Mouse (Mus musculus) heart, postnatal 0 days (tissue): ENCODE measurements around the gene Slc16a3. TPM values are rescaled to one million over a fixed set of nuclear protein-coding genes. Genes with fewer than 3 reads are reported as not detected.

Experiments used
- ATAC-seq: fragments of 200-750 bp; cut with Nextera tagmentation; 2 replicates; pipeline ENCODE4 v1.8.0; 2017; ENCODE audit warnings: low read depth, moderate number of reproducible peaks, moderate library complexity; ENCODE audit not compliant: insufficient read depth
- DNase-seq: peaks from one replicate; pipeline ENCODE4 v3.0.0-alpha.2; 2016; ENCODE audit warnings: low spot score
- H3K27ac ChIP-seq: fragments of 300-500 bp; sonication (generic); 2 replicates; pipeline ENCODE4 v1.5.1; 2014; ENCODE audit warnings: low read depth, mild to moderate bottlenecking
- H3K27me3 ChIP-seq: fragments of 300-500 bp; sonication (generic); 2 replicates; pipeline ENCODE4 v1.6.1; 2014; ENCODE audit warnings: low read length, mixed read lengths; ENCODE audit not compliant: control insufficient read depth, insufficient read depth
- H3K36me3 ChIP-seq: fragments of 300-500 bp; sonication (generic); replicated peaks from 2 replicates; pipeline ENCODE4 v1.6.1; 2014; ENCODE audit warnings: low read length, mixed read lengths; ENCODE audit not compliant: control insufficient read depth, insufficient read depth
- H3K4me1 ChIP-seq: fragments of 300-500 bp; sonication (generic); 2 replicates; pipeline ENCODE4 v1.6.1; 2014; ENCODE audit warnings: antibody characterized with exemption; ENCODE audit not compliant: control insufficient read depth, insufficient read depth
- H3K4me2 ChIP-seq: fragments of 300-500 bp; sonication (generic); 2 replicates; pipeline ENCODE4 v1.6.1; 2014; ENCODE audit warnings: low read depth, mild to moderate bottlenecking, low read length, moderate library complexity
- H3K4me3 ChIP-seq: fragments of 300-500 bp; sonication (generic); 2 replicates; pipeline ENCODE4 v1.5.1; 2014; ENCODE audit warnings: low read depth, low read length
- H3K9ac ChIP-seq: fragments of 300-500 bp; sonication (generic); replicated peaks from 2 replicates; pipeline ENCODE4 v1.6.1; 2014; ENCODE audit warnings: low read depth, low read length, mixed read lengths
- H3K9me3 ChIP-seq: fragments of 300-500 bp; sonication (generic); replicated peaks from 2 replicates; pipeline ENCODE4 v1.6.1; 2016; ENCODE audit warnings: low read length; ENCODE audit not compliant: control insufficient read depth
- CTCF ChIP-seq: IDR thresholded peaks from 2 replicates; pipeline ENCODE4 v1.5.1; 2016; ENCODE audit warnings: antibody characterized with exemption, control low read depth, low read depth
- EP300 ChIP-seq: IDR thresholded peaks from 2 replicates; pipeline ENCODE4 v1.6.1; 2016; ENCODE audit warnings: antibody characterized with exemption, low read depth
- WGBS: fragments of 180-500 bp; shearing (Covaris S2); extraction: QIAGEN DNeasy Blood & Tissue Kit; methylation state at CpG from one replicate; pipeline ENCODE4 v1.1.7; 2014; 5-methylcytosine and 5-hydroxymethylcytosine counted together
- polyA plus RNA-seq: library from polyadenylated mRNA; unstranded; fragments of >200 nt; fragmentation: Nextera tagmentation; extraction: Ambion mirVana; gene quantifications from 2 replicates; pipeline ENCODE4 v1.2.1, GENCODE M21; 2015
- total RNA-seq: library from RNA; depleted of rRNA; stranded (reverse); fragments of >200 nt; gene quantifications from 2 replicates; pipeline ENCODE4 v1.2.3, GENCODE M21; 2014; ENCODE audit warnings: low replicate concordance

Gene Slc16a3
- total and polyA plus RNA-seq, 2 experiments from 2014 or later = 17.0 to 153 TPM

GRCm38 (mm10) chr11:120903159-120903850 lies 45.0 kb upstream of the Slc16a3 start:
- H3K4me2 ChIP-seq = no peak overlapping the region
- ATAC-seq (no peak), DNase-seq (no peak)
- no peak overlapping the region for H3K27ac ChIP-seq
- TF ChIP-seq EP300 (no peak), CTCF (no peak)
- H3K4me3 ChIP-seq = no peak overlapping the region
- WGBS = 69% methylated on average over 24 of the region's 24 CpGs
- H3K36me3 ChIP-seq = no peaks in the 10 kb centered on the region
- no peaks in the 10 kb centered on the region for H3K9me3 ChIP-seq
- no peaks in the 10 kb centered on the region for H3K27me3 ChIP-seq
- no peak overlapping the region for H3K9ac ChIP-seq
- no peaks in the 10 kb centered on the region for H3K4me1 ChIP-seq

GRCm38 (mm10) chr11:120904561-120904960 lies 43.7 kb upstream of the Slc16a3 start:
- Histone ChIP-seq H3K4me3 (no peak overlapping the region), H3K27me3 (no peaks in the 10 kb centered on the region), H3K9ac (no peak overlapping the region), H3K4me2 (no peak overlapping the region), H3K9me3 (no peaks in the 10 kb centered on the region), H3K4me1 (no peaks in the 10 kb centered on the region), H3K27ac (no peak overlapping the region), H3K36me3 (no peaks in the 10 kb centered on the region)
- ATAC-seq (no peak), DNase-seq (no peak)
- 92% methylated on average over 3 of the region's 3 CpGs for WGBS
- no peak for TF ChIP-seq CTCF
- no peak for TF ChIP-seq EP300

GRCm38 (mm10) chr11:120905430-120905873 lies 42.8 kb upstream of the Slc16a3 start:
- no peak for TF ChIP-seq EP300
- TF ChIP-seq CTCF = peak; percentile 99
- H3K9me3 ChIP-seq = no peaks in the 10 kb centered on the region
- peak; percentile 89 for ATAC-seq
- H3K4me2 ChIP-seq = no peak overlapping the region
- no peaks in the 10 kb centered on the region for H3K4me1 ChIP-seq
- WGBS = 9% methylated on average over 1 of the region's 1 CpGs
- H3K36me3 ChIP-seq = no peaks in the 10 kb centered on the region
- H3K27ac ChIP-seq = no peak overlapping the region
- no peaks in the 10 kb centered on the region for H3K27me3 ChIP-seq
- DNase-seq = peak; percentile 83
- H3K4me3 ChIP-seq = no peak overlapping the region
- H3K9ac ChIP-seq = no peak overlapping the region

- Histone ChIP-seq H3K27ac (no peak overlapping the region), H3K9ac (no peak overlapping the region), H3K4me1 (no peaks in the 10 kb centered on the region), H3K36me3 (peaks cover 7% of the 10 kb centered on the region; the same call in 1 of the 2 replicates), H3K4me3 (no peak overlapping the region), H3K27me3 (no peaks in the 10 kb centered on the region), H3K4me2 (no peak overlapping the region), H3K9me3 (no peaks in the 10 kb centered on the region)
- 99% methylated on average over 4 of the region's 4 CpGs for WGBS
- TF ChIP-seq CTCF (no peak), EP300 (no peak)
- DNase-seq (no peak), ATAC-seq (no peak)
Observed at GRCm38 (mm10) chr11:120913796-120914195, 34.5 kb upstream of the Slc16a3 start.

- 52% methylated on average over 3 of the region's 3 CpGs for WGBS
- Histone ChIP-seq H3K4me3 (no peak overlapping the region), H3K4me2 (no peak overlapping the region), H3K36me3 (peaks cover 24% of the 10 kb centered on the region), H3K27ac (no peak overlapping the region), H3K9ac (no peak overlapping the region), H3K27me3 (no peaks in the 10 kb centered on the region), H3K4me1 (no peaks in the 10 kb centered on the region), H3K9me3 (no peaks in the 10 kb centered on the region)
- DNase-seq = no peak
- no peak for TF ChIP-seq EP300
- no peak for TF ChIP-seq CTCF
- ATAC-seq = no peak
Observed at GRCm38 (mm10) chr11:120916477-120916876, 31.8 kb upstream of the Slc16a3 start.

- WGBS = 92% methylated on average over 5 of the region's 5 CpGs
Observed at GRCm38 (mm10) chr11:120917756-120918155, 30.5 kb upstream of the Slc16a3 start.

More at GRCm38 (mm10) chr11:120917756-120918155, 30.5 kb upstream of the Slc16a3 start:
- Histone ChIP-seq H3K4me3 (no peak overlapping the region), H3K9me3 (no peaks in the 10 kb centered on the region), H3K27me3 (no peaks in the 10 kb centered on the region), H3K36me3 (peaks cover 24% of the 10 kb centered on the region), H3K4me1 (no peaks in the 10 kb centered on the region), H3K9ac (no peak overlapping the region), H3K4me2 (no peak overlapping the region), H3K27ac (no peak overlapping the region)
- ATAC-seq = no peak
- no peak for DNase-seq
- no peak for TF ChIP-seq EP300
- TF ChIP-seq CTCF = no peak
